Mouse (Mus musculus) C2C12 (cell line): ENCODE measurements around the gene Zbtb45. TPM values are rescaled to one million over a fixed set of nuclear protein-coding genes. Genes with fewer than 3 reads are reported as not detected.

ENCODE experiments used
- H3K27me3 ChIP-seq: one replicate; pipeline ENCODE4 v1.6.1; 2011; ENCODE audit not compliant: control insufficient read depth, insufficient read depth, insufficient read length
- H3K36me3 ChIP-seq: one replicate; pipeline ENCODE4 v1.6.1; 2011; ENCODE audit not compliant: control insufficient read depth, insufficient read depth
- H3K4me3 ChIP-seq: one replicate; pipeline ENCODE4 v1.5.1; 2011; ENCODE audit warnings: mild to moderate bottlenecking, control low read depth; ENCODE audit not compliant: poor library complexity, insufficient read depth, severe bottlenecking
- H3K79me2 ChIP-seq: one replicate; pipeline ENCODE4 v1.6.1; 2011; ENCODE audit not compliant: control insufficient read depth, insufficient read depth
- H3K79me3 ChIP-seq: one replicate; pipeline ENCODE4 v1.6.1; 2011; ENCODE audit warnings: low read depth, control low read depth
- H3ac ChIP-seq: one replicate; pipeline ENCODE3; 2011; ENCODE audit warnings: low read depth; ENCODE audit not compliant: control insufficient read depth, insufficient read length
- CEBPB ChIP-seq: IDR thresholded peaks from one replicate; pipeline ENCODE4 v1.6.1; 2011; ENCODE audit warnings: low read depth, mild to moderate bottlenecking, control low read depth, moderate library complexity
- CTCF ChIP-seq: IDR thresholded peaks from one replicate; pipeline ENCODE4 v1.5.1; 2011; ENCODE audit not compliant: control insufficient read depth, insufficient read depth, insufficient read length
- FOSL1 ChIP-seq: IDR thresholded peaks from one replicate; pipeline ENCODE4 v1.8.0; 2011; ENCODE audit warnings: mild to moderate bottlenecking, low read length; ENCODE audit not compliant: poor library complexity, insufficient read depth, severe bottlenecking
- MAX ChIP-seq: IDR thresholded peaks from one replicate; pipeline ENCODE4 v1.6.1; 2011; ENCODE audit warnings: mild to moderate bottlenecking, control low read depth
- MYOD1 ChIP-seq: IDR thresholded peaks from one replicate; pipeline ENCODE4 v1.6.1; 2011; ENCODE audit warnings: low read depth; ENCODE audit not compliant: control insufficient read depth, insufficient read length
- MYOG ChIP-seq: IDR thresholded peaks from one replicate; pipeline ENCODE4 v1.6.1; 2011; ENCODE audit not compliant: control insufficient read depth, insufficient read length; ENCODE audit errors: extremely low read depth
- USF1 ChIP-seq: IDR thresholded peaks from one replicate; pipeline ENCODE4 v1.6.1; 2011; ENCODE audit warnings: low read depth, mild to moderate bottlenecking, control low read depth, moderate library complexity
- polyA plus RNA-seq: library from polyadenylated mRNA; unstranded; fragments of >200 nt; fragmentation: generic; extraction: Trizol; gene quantifications from one replicate; pipeline ENCODE4 v1.2.1, GENCODE M21; 2012; ENCODE audit warnings: missing spikeins

Gene Zbtb45
- polyA plus RNA-seq, 1 experiment: 19.4 TPM

DNA sequence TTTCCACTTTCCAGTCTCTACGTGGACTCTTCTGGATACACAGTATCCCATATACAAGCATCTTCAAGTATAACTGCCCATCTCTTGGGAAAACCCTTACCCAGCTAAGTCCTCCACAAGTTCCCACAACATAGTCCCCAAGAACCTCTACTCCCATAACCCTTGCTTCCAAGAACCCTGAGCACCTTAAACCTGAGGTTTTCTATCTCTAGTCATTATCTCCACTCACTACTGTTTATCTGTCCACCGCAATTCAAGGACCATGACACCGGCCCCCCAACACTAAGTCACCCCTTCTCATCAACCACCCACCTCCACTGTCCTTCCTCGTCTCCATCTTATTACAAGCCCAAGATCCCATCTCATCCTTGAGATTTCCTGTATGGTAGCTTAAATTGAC, 27.0 kb upstream of the Zbtb45 start:
- Histone ChIP-seq H3K27me3 (no peaks in the 10 kb centered on the region), H3K4me3 (peak overlapping the region; percentile 74), H3K36me3 (peaks cover 34% of the 10 kb centered on the region), H3K79me2 (peaks cover 32% of the 10 kb centered on the region), H3ac (peak overlapping the region; percentile 98), H3K79me3 (peaks cover 18% of the 10 kb centered on the region)
- TF ChIP-seq MYOG (no peak), CEBPB (no peak), MAX (no peak)

DNA sequence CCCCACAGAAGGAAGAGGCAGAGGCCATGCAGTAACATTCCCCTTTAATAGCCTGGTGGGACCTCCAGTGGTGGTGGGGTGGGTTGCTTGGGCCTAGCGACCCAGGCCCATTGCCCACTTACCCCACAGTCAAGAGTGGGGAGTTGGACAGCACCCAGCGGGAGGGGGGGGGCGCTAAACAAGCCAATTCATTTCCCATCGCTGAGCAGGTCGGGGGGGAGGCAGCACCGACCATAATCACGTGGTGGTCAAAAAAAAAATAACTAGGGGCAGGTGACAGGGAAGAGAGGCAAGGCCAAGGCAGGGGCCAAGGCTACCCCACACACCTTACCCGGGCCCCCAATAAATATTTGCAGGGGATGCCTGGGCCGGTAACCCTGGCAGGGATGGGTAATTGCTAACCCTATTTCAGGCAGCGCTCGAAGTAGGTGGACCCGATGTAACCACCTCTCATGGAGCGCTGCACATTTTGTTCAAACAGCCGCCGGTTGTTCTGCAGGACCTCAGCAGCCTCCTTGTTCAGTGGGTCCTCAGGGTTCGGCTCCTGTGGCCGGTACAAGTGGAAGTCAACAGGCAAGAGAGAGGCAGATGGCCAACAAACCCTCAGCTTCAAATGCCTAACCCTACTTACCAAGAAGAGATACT, 25.5 kb upstream of the Zbtb45 start:
- H3K79me3 ChIP-seq: peaks cover 19% of the 10 kb centered on the region
- no peak overlapping the region for H3ac ChIP-seq
- H3K36me3 ChIP-seq: peaks cover 48% of the 10 kb centered on the region
- no peaks in the 10 kb centered on the region for H3K27me3 ChIP-seq
- TF ChIP-seq FOSL1 (no peak), CEBPB (no peak), MYOD1 (no peak), MYOG (no peak)
- no peak overlapping the region for H3K4me3 ChIP-seq
- H3K79me2 ChIP-seq: peaks cover 32% of the 10 kb centered on the region

DNA sequence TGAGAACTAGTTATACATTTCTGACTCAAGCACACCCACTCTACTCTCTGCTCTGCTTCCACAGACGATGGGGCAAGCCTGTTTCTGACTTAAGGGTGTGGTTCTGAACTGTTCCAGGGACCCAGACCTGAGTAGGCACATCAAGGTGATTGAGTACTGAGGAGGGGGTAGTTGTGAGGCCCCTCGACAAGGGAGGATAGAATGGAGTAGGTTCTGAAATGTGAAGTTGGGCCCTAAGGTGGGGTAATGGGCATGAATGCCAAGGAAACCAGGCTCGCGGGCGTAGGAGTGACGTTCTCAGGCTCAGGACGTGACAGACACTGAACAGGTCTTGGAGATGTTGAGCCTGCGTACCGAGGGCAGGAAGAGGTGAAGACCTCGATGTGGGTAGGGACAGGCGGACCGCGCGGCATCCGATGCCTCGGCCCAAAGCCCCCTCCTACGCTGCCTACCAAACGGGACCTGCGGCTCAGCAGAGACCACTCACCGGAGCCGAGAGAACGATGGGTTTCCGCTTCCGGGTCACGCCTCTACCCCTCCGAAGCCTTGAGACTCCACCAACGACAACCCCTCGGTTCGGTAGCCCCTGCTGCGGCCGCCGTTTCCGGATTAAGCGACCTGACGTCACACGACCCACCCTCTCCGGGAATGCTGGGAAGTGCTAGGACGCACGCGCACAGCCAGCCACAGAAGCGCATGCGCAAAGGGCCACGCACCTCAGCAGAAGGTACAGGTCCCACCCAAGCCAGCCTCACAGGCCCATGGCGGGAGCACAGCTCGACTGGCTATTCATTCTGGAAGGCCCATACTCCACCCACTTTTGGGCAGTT, 24.5 kb upstream of the Zbtb45 start, which contains the start of gene Chmp2a:
TSS of gene Chmp2a (minus strand) at position 660 of the 830 bp plus-strand sequence.
- peak within 1 kb of the TSS; percentile 56 for H3ac ChIP-seq
- H3K79me2 ChIP-seq: peaks cover 34% of the 10 kb centered on the region
- H3K79me3 ChIP-seq: peaks cover 19% of the 10 kb centered on the region
- H3K36me3 ChIP-seq: peaks cover 57% of the 10 kb centered on the region
- H3K4me3 ChIP-seq: peak within 1 kb of the TSS; percentile 46
- TF ChIP-seq CEBPB (no peak), MYOG (no peak), MAX (peak; percentile 45)
- no peaks in the 10 kb centered on the region for H3K27me3 ChIP-seq

DNA sequence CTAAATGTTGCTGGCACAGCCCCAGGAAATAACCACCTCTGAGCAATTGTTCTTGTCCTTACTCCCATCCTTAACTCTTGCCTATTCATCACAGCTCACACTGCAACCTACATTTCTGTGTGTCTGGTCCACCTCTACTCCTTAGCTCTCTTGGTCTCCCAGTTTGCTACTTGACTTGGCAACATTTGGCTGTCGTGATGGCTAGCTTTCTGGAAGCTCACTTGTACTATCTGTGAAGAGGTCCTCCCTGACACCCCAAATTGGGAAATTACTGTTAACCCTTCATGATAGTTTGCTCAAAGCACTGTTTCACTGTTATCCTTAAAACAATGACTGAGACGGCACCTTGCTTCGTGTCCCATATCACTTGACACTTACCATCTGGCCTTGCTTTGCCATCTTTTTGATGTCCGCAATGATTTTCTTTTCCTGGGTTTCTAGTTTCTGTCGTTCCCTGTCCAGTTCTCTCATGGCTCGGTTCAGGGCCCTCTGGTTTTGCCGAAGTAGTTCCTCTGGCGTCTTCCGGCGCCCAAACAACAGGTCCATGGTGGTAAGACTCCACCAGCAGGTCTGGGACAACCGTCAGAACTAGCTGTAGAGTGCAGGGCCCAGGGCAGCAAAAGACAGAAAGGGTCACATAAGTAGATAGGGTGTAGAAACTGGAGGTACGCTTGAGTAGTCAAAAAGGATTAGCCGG, 23.8 kb upstream of the Zbtb45 start:
- Histone ChIP-seq H3K79me3 (peaks cover 22% of the 10 kb centered on the region), H3K36me3 (peaks cover 65% of the 10 kb centered on the region), H3ac (peak overlapping the region; percentile 56), H3K4me3 (peak overlapping the region; percentile 46), H3K79me2 (peaks cover 34% of the 10 kb centered on the region), H3K27me3 (no peaks in the 10 kb centered on the region)
- TF ChIP-seq CTCF (no peak), CEBPB (no peak), MYOD1 (no peak), MAX (no peak), USF1 (no peak), FOSL1 (no peak), MYOG (no peak)

DNA sequence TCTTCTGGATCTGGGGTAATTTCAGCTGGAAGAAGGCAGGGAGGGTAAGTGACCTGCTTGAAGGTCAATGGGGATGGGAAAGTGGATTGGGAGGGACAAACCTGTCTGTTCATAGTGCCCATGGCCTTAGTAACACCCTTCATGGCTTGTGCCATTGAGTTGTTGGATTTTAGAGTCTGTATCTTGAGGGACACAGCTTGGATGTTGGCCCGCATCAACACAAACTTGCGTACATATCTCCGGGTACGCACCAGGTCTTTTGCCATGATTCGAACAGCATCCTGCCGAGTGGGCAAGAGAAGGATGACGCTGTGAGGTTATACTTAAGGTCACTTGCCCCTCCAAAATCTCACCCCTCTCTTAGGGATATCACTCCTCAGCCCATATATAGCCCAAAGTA, 22.7 kb upstream of the Zbtb45 start:
- Histone ChIP-seq H3K27me3 (no peaks in the 10 kb centered on the region), H3K79me2 (peaks cover 43% of the 10 kb centered on the region), H3K36me3 (peaks cover 76% of the 10 kb centered on the region), H3ac (no peak overlapping the region), H3K4me3 (no peak overlapping the region), H3K79me3 (peaks cover 27% of the 10 kb centered on the region)
- TF ChIP-seq MAX (no peak), CEBPB (no peak), CTCF (no peak), MYOD1 (no peak), MYOG (no peak), USF1 (no peak), FOSL1 (no peak)

DNA sequence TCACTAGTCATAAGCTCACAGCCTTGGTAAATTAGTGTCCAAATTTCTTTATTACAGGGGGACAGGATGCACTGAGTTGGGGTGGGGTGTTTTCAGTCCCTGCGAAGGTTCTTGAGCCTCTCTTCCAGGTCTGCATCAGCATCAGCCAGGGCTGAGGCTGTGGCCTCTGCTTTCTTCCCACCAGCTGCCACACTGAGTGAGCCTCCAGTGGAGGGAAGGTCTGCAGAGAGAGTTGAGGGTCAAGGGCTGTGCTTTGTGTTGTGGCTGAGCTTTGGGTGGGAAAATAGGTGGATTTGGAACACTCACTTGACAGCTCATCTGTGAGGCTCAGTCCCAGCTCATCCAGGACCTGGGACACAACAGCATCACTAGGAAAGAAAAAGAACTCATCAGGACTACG, 22.1 kb upstream of the Zbtb45 start:
- no peaks in the 10 kb centered on the region for H3K27me3 ChIP-seq
- no peak overlapping the region for H3ac ChIP-seq

More for the DNA sequence above, 22.1 kb upstream of the Zbtb45 start:
- no peak overlapping the region for H3K4me3 ChIP-seq
- H3K79me2 ChIP-seq: peaks cover 43% of the 10 kb centered on the region
- H3K36me3 ChIP-seq: peaks cover 81% of the 10 kb centered on the region
- TF ChIP-seq MYOD1 (no peak), MAX (no peak), USF1 (no peak), FOSL1 (no peak), CEBPB (no peak), CTCF (no peak), MYOG (no peak)
- H3K79me3 ChIP-seq: peaks cover 27% of the 10 kb centered on the region
